Mouse (Mus musculus) limb, embryonic 15.5 days (tissue): ENCODE data around the gene Slx. TPM values are rescaled to one million over a fixed set of nuclear protein-coding genes. Genes with fewer than 3 reads are reported as not detected.
"Not testable (repeated sequence)": the region's sequence is repeated elsewhere in the genome, so short reads cannot be mapped to it uniquely, and the experiment has no call there.

ENCODE experiments used
- ATAC-seq: fragments of 200-750 bp; cut with Nextera tagmentation; 2 replicates; pipeline ENCODE4 v1.8.0; 2017; ENCODE audit warnings: low read depth, moderate TSS enrichment; ENCODE audit not compliant: insufficient number of reproducible peaks, low FRiP score, low TSS enrichment
- H3K27ac ChIP-seq: fragments of 300-500 bp; sonication (generic); 2 replicates; pipeline ENCODE4 v1.5.1; 2015; ENCODE audit warnings: moderate library complexity, mild to moderate bottlenecking, inconsistent platforms
- H3K27me3 ChIP-seq: fragments of 300-500 bp; sonication (generic); 2 replicates; pipeline ENCODE4 v1.6.1; 2015; ENCODE audit warnings: inconsistent platforms
- H3K36me3 ChIP-seq: fragments of 300-500 bp; sonication (generic); 2 replicates; pipeline ENCODE4 v1.6.1; 2015; ENCODE audit warnings: inconsistent platforms
- H3K4me1 ChIP-seq: fragments of 300-500 bp; sonication (generic); 2 replicates; pipeline ENCODE4 v1.6.1; 2015; ENCODE audit warnings: inconsistent platforms
- H3K4me2 ChIP-seq: fragments of 300-500 bp; sonication (generic); 2 replicates; pipeline ENCODE4 v1.6.1; 2015; ENCODE audit warnings: mild to moderate bottlenecking, inconsistent platforms
- H3K4me3 ChIP-seq: fragments of 300-500 bp; sonication (generic); 2 replicates; pipeline ENCODE4 v1.5.1; 2015; ENCODE audit warnings: mild to moderate bottlenecking, inconsistent platforms
- H3K9ac ChIP-seq: fragments of 300-500 bp; sonication (generic); 2 replicates; pipeline ENCODE4 v1.6.1; 2015; ENCODE audit warnings: inconsistent platforms
- H3K9me3 ChIP-seq: fragments of 300-500 bp; sonication (generic); 2 replicates; pipeline ENCODE4 v1.6.1; 2016; ENCODE audit warnings: inconsistent platforms
- WGBS: fragments of 180-500 bp; shearing (Covaris S2); methylation state at CpG from one replicate; pipeline ENCODE4 v1.1.7; 2015; 5-methylcytosine and 5-hydroxymethylcytosine counted together
- microRNA-seq: library from miRNA; unstranded; fragments of <30 nt; microRNA quantifications from one replicate; pipeline ENCODE4, GENCODE M21; 2016
- polyA plus RNA-seq: library from polyadenylated mRNA; unstranded; fragments of >200 nt; fragmentation: Nextera tagmentation; extraction: Ambion mirVana; gene quantifications from 2 replicates; pipeline ENCODE4 v1.2.1, GENCODE M21; 2015

The Slx gene
- not detected in 2 replicates for polyA plus RNA-seq

DNA sequence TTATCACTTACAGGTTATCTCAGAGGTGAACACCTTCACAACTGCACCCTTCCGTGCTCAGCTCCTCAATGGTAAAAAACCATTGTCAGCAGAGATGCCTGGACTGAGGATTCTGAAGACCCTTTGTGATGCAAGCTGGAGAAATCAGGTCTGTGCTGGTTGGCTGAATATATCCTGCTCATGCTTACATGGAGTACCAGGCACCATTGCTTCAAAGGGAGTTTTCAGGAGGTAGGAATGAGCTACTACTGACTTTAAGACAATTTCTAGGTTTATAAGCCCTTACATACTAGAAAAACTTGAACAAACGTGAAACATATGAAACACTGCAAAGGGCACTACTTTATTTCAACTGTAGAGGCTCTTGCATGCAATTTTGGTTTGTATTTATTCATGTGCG, at the start of gene Slx:
Gene Slx, minus strand, starts transcription at position 101 of the 400 bp plus-strand sequence.
- WGBS = 75% methylated on average over 3 of the region's 3 CpGs
- H3K9me3 ChIP-seq, H3K4me3 ChIP-seq, H3K36me3 ChIP-seq, H3K27me3 ChIP-seq, H3K27ac ChIP-seq, H3K4me1 ChIP-seq, H3K9ac ChIP-seq, H3K4me2 ChIP-seq, ATAC-seq: not testable (repeated sequence)

Small RNA genes lying within 50 kb of the gene (microRNA-seq; reads per million reads assigned to microRNA genes)
- not detected for gene Gm27341

Other genes starting within 250 kb of the Slx start
- gene Gm2030, start 235.5 kb downstream of the Slx start, polyA plus RNA-seq = not detected in 2 replicates
- not detected in 2 replicates for gene Gm14525, start 157.1 kb upstream of the Slx start, polyA plus RNA-seq